Mouse (Mus musculus): ENCODE measurements around the gene Guca2b. TPM values are rescaled to one million over a fixed set of nuclear protein-coding genes. Genes with fewer than 3 reads are reported as not detected.

The Guca2b gene
- polyA plus RNA-seq (2014; fragmentation: Nextera tagmentation; extraction: Ambion mirVana): not detected in 2 replicates

DNA sequence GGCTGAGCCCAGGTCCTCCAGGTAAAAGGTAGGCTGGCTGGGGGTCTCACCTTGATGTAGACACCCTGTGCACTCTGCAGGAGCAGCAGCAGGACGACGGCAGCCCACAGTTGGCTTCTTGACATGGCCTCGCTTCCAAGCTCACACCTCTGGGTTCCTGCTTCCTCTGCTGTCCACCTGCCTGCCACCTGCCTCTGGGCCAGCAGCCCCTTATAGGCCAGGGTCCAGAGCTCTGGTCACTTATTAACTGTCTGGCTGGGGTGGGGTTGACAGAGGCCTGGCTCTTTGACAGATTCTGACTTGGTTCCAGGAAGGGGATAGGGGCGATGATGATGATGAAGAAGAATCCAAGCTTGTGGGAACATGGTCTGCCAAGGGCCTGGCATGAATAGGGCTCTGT, at the start of gene Guca2b:
Gene Guca2b (minus strand): TSS at position 224 of the 400 bp plus-strand sequence.
- Histone ChIP-seq H3K27me3 (replicated peaks; ENCODE audit: control insufficient read depth, insufficient read depth, low read length) (no peaks in the 10 kb centered on the region), H3K36me3 (ENCODE audit: control insufficient read depth, insufficient read depth, low read length) (no peaks in the 10 kb centered on the region), H3K4me1 (ENCODE audit: control insufficient read depth, insufficient read depth, low read length) (no peaks in the 10 kb centered on the region), H3K9ac (ENCODE audit: low read length) (no peak within 1 kb of the TSS), H3K27ac (ENCODE audit: low read depth, low read length) (no peak within 1 kb of the TSS), H3K4me2 (ENCODE audit: low read length) (no peak within 1 kb of the TSS), H3K9me3 (replicated peaks; ENCODE audit: control insufficient read depth, low read length) (no peaks in the 10 kb centered on the region), H3K4me3 (ENCODE audit: low read depth, low read length) (no peak within 1 kb of the TSS)
- ATAC-seq (no peak), DNase-seq (ENCODE audit: low spot score) (no peak)
- 91% methylated on average over 4 of the region's 4 CpGs for WGBS

DNA sequence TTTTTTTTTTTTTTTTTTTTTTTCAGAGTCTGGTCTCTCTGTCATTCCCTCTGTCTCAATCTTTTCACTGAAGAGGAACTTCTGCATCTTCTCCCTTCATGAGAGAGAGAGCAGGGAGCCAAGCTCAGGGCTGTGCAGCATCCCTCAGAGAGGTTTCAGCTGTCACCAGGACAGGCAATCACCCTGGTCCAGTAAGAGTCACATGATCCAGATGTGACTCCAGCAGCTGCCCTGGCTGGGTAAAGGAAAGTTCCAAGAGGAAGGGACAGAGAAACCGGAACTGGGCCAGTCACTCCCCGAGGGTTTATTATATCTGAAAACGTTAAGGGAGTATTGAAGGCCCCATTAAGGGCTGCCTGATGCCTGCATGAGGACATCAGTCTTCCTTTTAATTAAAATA, 49.0 kb upstream of the Guca2b start:
- Histone ChIP-seq H3K27ac (ENCODE audit: low read depth, low read length) (no peak overlapping the region), H3K4me1 (ENCODE audit: control insufficient read depth, insufficient read depth, low read length) (no peaks in the 10 kb centered on the region), H3K4me3 (ENCODE audit: low read depth, low read length) (no peak overlapping the region), H3K4me2 (ENCODE audit: low read length) (no peak overlapping the region), H3K9me3 (replicated peaks; ENCODE audit: control insufficient read depth, low read length) (no peaks in the 10 kb centered on the region), H3K27me3 (replicated peaks; ENCODE audit: control insufficient read depth, insufficient read depth, low read length) (no peaks in the 10 kb centered on the region), H3K9ac (ENCODE audit: low read length) (no peak overlapping the region), H3K36me3 (ENCODE audit: control insufficient read depth, insufficient read depth, low read length) (no peaks in the 10 kb centered on the region)
- 6% methylated on average over 3 of the region's 3 CpGs for WGBS
- ATAC-seq (no peak), DNase-seq (ENCODE audit: low spot score) (no peak)

DNA sequence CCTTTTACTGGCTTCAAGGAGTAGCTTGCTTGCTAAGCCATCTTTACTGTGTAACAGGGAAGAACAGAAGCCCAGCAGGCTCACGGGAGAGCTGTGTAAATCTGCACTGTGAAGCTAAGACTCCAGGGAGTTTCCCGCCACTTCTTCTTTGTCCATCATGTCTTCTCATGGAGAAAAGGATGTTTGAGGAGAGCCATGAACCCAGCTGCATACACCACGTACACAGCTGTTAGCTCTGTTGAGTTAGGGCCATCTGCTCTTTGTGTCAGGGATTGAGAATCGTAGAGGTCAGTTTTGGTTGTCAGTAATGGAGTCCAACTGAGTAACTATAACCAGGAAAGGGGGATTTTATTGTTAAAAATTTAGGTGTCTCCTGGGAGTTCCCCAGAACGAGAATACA, 48.6 kb upstream of the Guca2b start:
- H3K4me3 ChIP-seq (ENCODE audit: low read depth, low read length): no peak overlapping the region
- no peaks in the 10 kb centered on the region for H3K36me3 ChIP-seq (ENCODE audit: control insufficient read depth, insufficient read depth, low read length)
- DNase-seq (ENCODE audit: low spot score): no peak
- no peak overlapping the region for H3K27ac ChIP-seq (ENCODE audit: low read depth, low read length)
- H3K4me1 ChIP-seq (ENCODE audit: control insufficient read depth, insufficient read depth, low read length): no peaks in the 10 kb centered on the region
- no peaks in the 10 kb centered on the region for H3K27me3 ChIP-seq (replicated peaks; ENCODE audit: control insufficient read depth, insufficient read depth, low read length)
- ATAC-seq: no peak
- WGBS: 60% methylated on average over 5 of the region's 5 CpGs
- H3K9ac ChIP-seq (ENCODE audit: low read length): no peak overlapping the region
- no peaks in the 10 kb centered on the region for H3K9me3 ChIP-seq (replicated peaks; ENCODE audit: control insufficient read depth, low read length)
- H3K4me2 ChIP-seq (ENCODE audit: low read length): no peak overlapping the region

DNA sequence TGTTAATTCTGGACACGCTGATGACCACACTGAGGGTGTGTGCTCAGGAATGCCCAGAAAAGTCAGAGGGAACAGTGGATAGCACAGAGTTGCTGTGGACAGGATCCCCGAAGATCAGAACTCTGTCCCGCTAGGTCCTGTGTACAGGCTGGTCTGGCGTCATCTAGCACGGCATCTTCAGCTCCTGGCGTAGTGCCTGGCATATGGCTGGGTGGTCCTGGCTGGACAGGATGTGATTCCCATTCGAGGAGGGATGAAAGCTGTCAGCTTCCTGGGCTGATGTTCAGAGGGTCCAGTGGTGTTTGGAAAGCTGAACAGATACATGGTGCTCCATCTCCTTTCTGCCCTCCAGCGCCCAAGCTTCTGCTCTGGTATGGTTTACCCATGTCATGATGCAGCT, 45.2 kb upstream of the Guca2b start:
- no peaks in the 10 kb centered on the region for H3K27me3 ChIP-seq (replicated peaks; ENCODE audit: control insufficient read depth, insufficient read depth, low read length)
- H3K9me3 ChIP-seq (replicated peaks; ENCODE audit: control insufficient read depth, low read length): no peaks in the 10 kb centered on the region
- no peak for DNase-seq (ENCODE audit: low spot score)

DNA sequence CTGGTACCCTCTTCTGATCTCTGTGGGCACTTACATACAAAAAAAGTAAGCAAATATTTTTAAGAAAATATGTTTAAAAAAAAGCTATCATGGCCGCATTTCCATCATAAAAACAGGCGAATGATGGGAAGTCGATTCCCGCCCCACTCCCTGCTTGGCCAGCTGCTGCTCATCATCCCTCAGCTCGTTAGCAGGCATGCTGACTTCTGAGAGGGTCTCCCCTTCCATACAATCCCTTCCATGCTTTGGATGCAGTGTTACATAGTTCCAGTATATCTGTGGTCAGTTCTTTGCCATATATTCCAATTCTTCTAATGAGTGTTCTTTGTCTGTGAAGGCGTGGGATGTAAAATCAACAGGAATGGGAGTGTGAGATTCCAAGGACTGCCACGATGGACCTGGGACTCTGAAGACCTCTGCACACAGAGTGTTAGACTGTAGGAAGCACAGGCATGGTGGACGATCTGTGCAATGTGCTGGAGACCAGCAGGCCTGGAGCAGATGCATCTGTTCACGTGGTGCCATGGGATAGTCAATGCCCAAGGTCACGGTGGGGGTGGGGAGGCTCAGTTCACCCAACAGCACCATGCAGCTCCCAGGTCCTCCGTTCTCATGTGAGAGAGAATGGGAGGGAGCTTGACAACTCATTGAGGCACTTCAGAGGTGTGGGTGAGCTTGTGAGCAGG, 42.7 kb upstream of the Guca2b start:
- DNase-seq (ENCODE audit: low spot score) (no peak), ATAC-seq (no peak)
- H3K4me1 ChIP-seq (ENCODE audit: control insufficient read depth, insufficient read depth, low read length): no peaks in the 10 kb centered on the region
- no peak overlapping the region for H3K27ac ChIP-seq (ENCODE audit: low read depth, low read length)
- no peak overlapping the region for H3K4me3 ChIP-seq (ENCODE audit: low read depth, low read length)
- no peaks in the 10 kb centered on the region for H3K27me3 ChIP-seq (replicated peaks; ENCODE audit: control insufficient read depth, insufficient read depth, low read length)
- H3K9ac ChIP-seq (ENCODE audit: low read length): no peak overlapping the region
- no peaks in the 10 kb centered on the region for H3K36me3 ChIP-seq (ENCODE audit: control insufficient read depth, insufficient read depth, low read length)
- H3K9me3 ChIP-seq (replicated peaks; ENCODE audit: control insufficient read depth, low read length): no peaks in the 10 kb centered on the region
- no peak overlapping the region for H3K4me2 ChIP-seq (ENCODE audit: low read length)
- WGBS: 91% methylated on average over 11 of the region's 11 CpGs

More for the DNA sequence above, 45.2 kb upstream of the Guca2b start:
- H3K9ac ChIP-seq (ENCODE audit: low read length): no peak overlapping the region
- H3K4me3 ChIP-seq (ENCODE audit: low read depth, low read length): no peak overlapping the region
- 82% methylated on average over 8 of the region's 8 CpGs for WGBS
- no peaks in the 10 kb centered on the region for H3K4me1 ChIP-seq (ENCODE audit: control insufficient read depth, insufficient read depth, low read length)
- no peak overlapping the region for H3K4me2 ChIP-seq (ENCODE audit: low read length)
- H3K27ac ChIP-seq (ENCODE audit: low read depth, low read length): no peak overlapping the region
- H3K36me3 ChIP-seq (ENCODE audit: control insufficient read depth, insufficient read depth, low read length): no peaks in the 10 kb centered on the region
- ATAC-seq: no peak

DNA sequence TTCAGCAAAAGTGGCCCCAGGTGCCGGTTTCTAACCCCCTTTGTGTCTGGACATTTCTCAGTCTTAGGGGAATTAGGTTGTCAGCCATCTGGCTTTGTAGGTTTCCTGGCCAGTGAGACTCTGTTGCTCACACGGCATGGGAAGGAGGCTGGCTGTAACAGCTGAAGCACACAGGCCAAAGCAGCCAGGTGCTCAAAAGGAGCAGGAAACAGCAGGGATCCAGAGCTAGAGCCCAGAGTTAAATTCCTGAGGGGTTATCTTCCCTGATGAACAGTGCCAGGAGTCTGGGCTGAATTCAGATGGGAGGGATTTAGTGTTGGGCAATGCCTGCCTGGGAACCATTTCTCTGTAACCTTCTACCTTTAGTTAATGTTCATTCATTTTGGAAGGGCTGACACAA, 39.6 kb upstream of the Guca2b start:
- Histone ChIP-seq H3K9me3 (replicated peaks; ENCODE audit: control insufficient read depth, low read length) (no peaks in the 10 kb centered on the region), H3K27me3 (replicated peaks; ENCODE audit: control insufficient read depth, insufficient read depth, low read length) (no peaks in the 10 kb centered on the region), H3K4me1 (ENCODE audit: control insufficient read depth, insufficient read depth, low read length) (no peaks in the 10 kb centered on the region), H3K4me3 (ENCODE audit: low read depth, low read length) (no peak overlapping the region), H3K36me3 (ENCODE audit: control insufficient read depth, insufficient read depth, low read length) (no peaks in the 10 kb centered on the region), H3K9ac (ENCODE audit: low read length) (no peak overlapping the region), H3K4me2 (ENCODE audit: low read length) (no peak overlapping the region), H3K27ac (ENCODE audit: low read depth, low read length) (no peak overlapping the region)
- ATAC-seq (no peak), DNase-seq (ENCODE audit: low spot score) (no peak)
- WGBS: 46% methylated on average over 2 of the region's 2 CpGs

DNA sequence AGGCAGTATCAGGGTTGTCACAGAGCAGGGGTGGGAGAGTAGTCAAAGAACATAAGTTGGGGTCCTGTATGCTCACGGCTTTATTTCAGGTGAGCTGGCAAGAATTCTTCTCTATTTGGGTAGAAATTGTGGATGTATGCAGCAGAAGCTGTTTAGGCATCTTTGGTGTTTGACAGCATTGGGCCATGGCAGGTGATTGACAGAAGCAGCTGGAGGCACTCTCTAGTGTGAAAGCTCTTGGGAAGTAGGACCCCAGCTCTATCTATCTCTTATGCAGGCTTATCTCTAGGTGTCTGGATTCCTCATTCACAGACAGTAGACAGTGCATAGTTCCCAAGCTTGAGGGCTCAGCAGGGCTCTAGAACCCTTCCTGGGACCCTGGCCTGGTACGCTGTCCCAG, 27.0 kb upstream of the Guca2b start:
- Histone ChIP-seq H3K4me2 (ENCODE audit: low read length) (no peak overlapping the region), H3K9ac (ENCODE audit: low read length) (no peak overlapping the region), H3K27me3 (replicated peaks; ENCODE audit: control insufficient read depth, insufficient read depth, low read length) (no peaks in the 10 kb centered on the region), H3K27ac (ENCODE audit: low read depth, low read length) (no peak overlapping the region), H3K4me3 (ENCODE audit: low read depth, low read length) (no peak overlapping the region), H3K4me1 (ENCODE audit: control insufficient read depth, insufficient read depth, low read length) (no peaks in the 10 kb centered on the region; the same call in 1 of the 2 replicates), H3K36me3 (ENCODE audit: control insufficient read depth, insufficient read depth, low read length) (no peaks in the 10 kb centered on the region), H3K9me3 (replicated peaks; ENCODE audit: control insufficient read depth, low read length) (no peaks in the 10 kb centered on the region)
- ATAC-seq (no peak), DNase-seq (ENCODE audit: low spot score) (no peak)
- 86% methylated on average over 2 of the region's 2 CpGs for WGBS

DNA sequence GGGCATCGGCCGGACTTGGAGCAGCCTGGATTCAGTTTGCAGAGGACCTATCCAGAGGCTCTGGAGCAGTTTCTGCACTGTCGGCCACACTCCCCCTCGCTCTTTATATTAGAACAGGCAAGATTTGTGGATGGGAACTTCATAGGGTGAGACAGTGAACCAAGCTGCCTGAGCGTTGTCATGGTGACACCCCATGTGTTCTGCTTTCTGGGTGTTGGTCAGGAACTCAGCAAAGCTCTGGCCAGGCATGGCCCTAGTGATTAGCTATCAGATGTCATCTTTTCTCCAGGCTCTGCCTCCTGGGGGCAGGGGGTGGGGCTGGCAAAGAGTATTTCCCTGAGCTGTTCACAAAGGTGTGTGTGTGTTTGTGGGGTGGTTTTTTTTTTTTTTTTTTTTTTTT, 23.8 kb upstream of the Guca2b start:
- WGBS: 49% methylated on average over 5 of the region's 5 CpGs
- H3K4me2 ChIP-seq (ENCODE audit: low read length): no peak overlapping the region
- no peaks in the 10 kb centered on the region for H3K27me3 ChIP-seq (replicated peaks; ENCODE audit: control insufficient read depth, insufficient read depth, low read length)
- H3K27ac ChIP-seq (ENCODE audit: low read depth, low read length): no peak overlapping the region
- H3K9me3 ChIP-seq (replicated peaks; ENCODE audit: control insufficient read depth, low read length): no peaks in the 10 kb centered on the region
- H3K4me1 ChIP-seq (ENCODE audit: control insufficient read depth, insufficient read depth, low read length): no peaks in the 10 kb centered on the region; the same call in 1 of the 2 replicates
- ATAC-seq (no peak), DNase-seq (ENCODE audit: low spot score) (peak; percentile 39)
- H3K9ac ChIP-seq (ENCODE audit: low read length): no peak overlapping the region
- H3K4me3 ChIP-seq (ENCODE audit: low read depth, low read length): no peak overlapping the region
- H3K36me3 ChIP-seq (ENCODE audit: control insufficient read depth, insufficient read depth, low read length): no peaks in the 10 kb centered on the region

DNA sequence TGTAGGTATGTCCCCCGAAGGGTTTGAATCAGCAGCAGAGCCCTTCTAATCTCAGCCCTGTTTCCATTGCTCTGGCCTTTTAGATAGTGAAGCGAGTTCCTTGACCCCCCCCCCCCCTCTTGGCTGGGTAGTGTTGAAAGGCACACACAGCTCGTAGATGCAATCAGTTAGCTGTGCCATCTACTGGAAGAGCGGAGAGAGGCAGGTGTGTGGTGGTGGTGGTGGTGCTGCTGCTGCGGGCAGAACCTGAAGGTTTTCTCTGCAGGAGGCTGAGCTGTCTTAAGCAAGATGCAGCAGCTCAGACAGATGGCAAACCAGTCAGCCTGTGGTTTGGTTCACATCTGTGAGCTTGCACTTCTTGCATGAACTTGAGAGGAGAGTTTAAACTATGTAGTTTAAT, 13.9 kb upstream of the Guca2b start:
- Histone ChIP-seq H3K9me3 (replicated peaks; ENCODE audit: control insufficient read depth, low read length) (no peaks in the 10 kb centered on the region), H3K4me1 (ENCODE audit: control insufficient read depth, insufficient read depth, low read length) (peaks cover 11% of the 10 kb centered on the region), H3K36me3 (ENCODE audit: control insufficient read depth, insufficient read depth, low read length) (no peaks in the 10 kb centered on the region), H3K4me3 (ENCODE audit: low read depth, low read length) (no peak overlapping the region), H3K27ac (ENCODE audit: low read depth, low read length) (no peak overlapping the region), H3K4me2 (ENCODE audit: low read length) (no peak overlapping the region), H3K27me3 (replicated peaks; ENCODE audit: control insufficient read depth, insufficient read depth, low read length) (no peaks in the 10 kb centered on the region), H3K9ac (ENCODE audit: low read length) (no peak overlapping the region)
- 31% methylated on average over 5 of the region's 5 CpGs for WGBS
- DNase-seq (ENCODE audit: low spot score): peak; percentile 28
- no peak for ATAC-seq
